Mouse (Mus musculus) MEL (cell line): ENCODE measurements around the gene Gng12. TPM values are rescaled to one million over a fixed set of nuclear protein-coding genes. Genes with fewer than 3 reads are reported as not detected.

Experiments used
- DNase-seq: peaks from one replicate; pipeline ENCODE4 v3.0.0; 2011; ENCODE audit warnings: low read depth, low spot score
- H3K27ac ChIP-seq: 2 replicates; pipeline ENCODE4 v1.5.1; 2012; ENCODE audit warnings: low read depth, mild to moderate bottlenecking, control low read depth, low read length, moderate library complexity; ENCODE audit not compliant: control insufficient read depth
- H3K27me3 ChIP-seq, 2 experiments: fragments of 150-350 bp in 1 of 2; sonication (generic) in 1 of 2; 2 replicates each; pipeline ENCODE4 v1.6.1; 2012; ENCODE audit warnings: low read length in 2 of 2, mild to moderate bottlenecking in 2 of 2, improper control_type of control experiment in 1 of 2, moderate library complexity in 1 of 2; ENCODE audit not compliant: insufficient read depth in 2 of 2, control insufficient read depth in 1 of 2
- H3K36me3 ChIP-seq, 2 experiments: 2 replicates each; pipeline ENCODE4 v1.6.1; 2012 to 2014; ENCODE audit warnings: low read length in 2 of 2, improper control_type of control experiment in 1 of 2, inconsistent platforms in 1 of 2, mild to moderate bottlenecking in 1 of 2; ENCODE audit not compliant: insufficient read depth in 2 of 2, control insufficient read depth in 1 of 2
- H3K4me1 ChIP-seq, 2 experiments: fragments of 150-350 bp in 1 of 2; sonication (generic) in 1 of 2; 2 replicates each; pipeline ENCODE4 v1.6.1; 2012; ENCODE audit warnings: low read length in 2 of 2, improper control_type of control experiment in 1 of 2, mild to moderate bottlenecking in 1 of 2; ENCODE audit not compliant: insufficient read depth in 2 of 2, control insufficient read depth in 1 of 2
- H3K4me3 ChIP-seq, 2 experiments: fragments of 150-350 bp in 1 of 2; sonication (generic) in 1 of 2; 2 replicates each; pipeline ENCODE4 v1.5.1; 2012; ENCODE audit warnings: low read depth in 2 of 2, low read length in 2 of 2, mild to moderate bottlenecking in 2 of 2, moderate library complexity in 2 of 2, control low read depth in 1 of 2, improper control_type of control experiment in 1 of 2; ENCODE audit not compliant: control insufficient read depth in 1 of 2, insufficient read depth in 1 of 2
- H3K79me2 ChIP-seq: 2 replicates; pipeline ENCODE4 v1.6.1; 2012; ENCODE audit warnings: mild to moderate bottlenecking, low read length, moderate library complexity; ENCODE audit not compliant: control insufficient read depth, poor library complexity, insufficient read depth
- H3K9ac ChIP-seq: 2 replicates; pipeline ENCODE4 v1.6.1; 2012; ENCODE audit warnings: low read depth, mild to moderate bottlenecking, control low read depth, low read length, moderate library complexity; ENCODE audit not compliant: control insufficient read depth, poor library complexity, severe bottlenecking
- H3K9me3 ChIP-seq: fragments of 150-350 bp; sonication (generic); replicated peaks from 2 replicates; pipeline ENCODE4 v1.6.1; 2012; ENCODE audit warnings: mild to moderate bottlenecking, low read length, improper control_type of control experiment, moderate library complexity; ENCODE audit not compliant: insufficient read depth
- CHD1 ChIP-seq: IDR thresholded peaks from 2 replicates; pipeline ENCODE4 v1.6.1; 2012; ENCODE audit warnings: low read depth, mild to moderate bottlenecking, inconsistent platforms, low read length, improper control_type of control experiment
- ELF1 ChIP-seq: IDR thresholded peaks from 2 replicates; pipeline ENCODE4 v1.6.1; 2014; ENCODE audit warnings: low read depth, mild to moderate bottlenecking, inconsistent platforms, low read length, improper control_type of control experiment, moderate library complexity
- EP300 ChIP-seq, 2 experiments: IDR thresholded peaks; 2 replicates each; pipeline ENCODE4 v1.6.1; 2011; ENCODE audit warnings: improper control_type of control experiment in 2 of 2, low read length in 2 of 2, low read depth in 1 of 2, mild to moderate bottlenecking in 1 of 2
- ETS1 ChIP-seq: IDR thresholded peaks from 2 replicates; pipeline ENCODE4 v1.6.1; 2012; ENCODE audit warnings: low read depth, mild to moderate bottlenecking, inconsistent platforms, low read length, improper control_type of control experiment, moderate library complexity
- GATA1 ChIP-seq: IDR thresholded peaks from 2 replicates; pipeline ENCODE4 v1.6.1; 2011; ENCODE audit warnings: low read depth, low read length, improper control_type of control experiment
- KAT2A ChIP-seq: conservative IDR thresholded peaks from 2 replicates; pipeline ENCODE4 v1.6.1; 2012; ENCODE audit warnings: low read depth, low read length, improper control_type of control experiment, inconsistent platforms
- MEF2A ChIP-seq: IDR thresholded peaks from 2 replicates; pipeline ENCODE4 v1.6.1; 2014; ENCODE audit warnings: low read depth, mild to moderate bottlenecking, inconsistent platforms, low read length, improper control_type of control experiment; ENCODE audit not compliant: poor library complexity, insufficient replicate concordance, severe bottlenecking; ENCODE audit errors: extremely low read depth
- MXI1 ChIP-seq: IDR thresholded peaks from 2 replicates; pipeline ENCODE4 v1.6.1; 2011; ENCODE audit warnings: mild to moderate bottlenecking, low read depth, low read length, improper control_type of control experiment
- MYB ChIP-seq: IDR thresholded peaks from 2 replicates; pipeline ENCODE4 v1.6.1; 2011; ENCODE audit warnings: mild to moderate bottlenecking, low read depth, low read length, improper control_type of control experiment
- NELFE ChIP-seq: IDR thresholded peaks from 2 replicates; pipeline ENCODE4 v1.6.1; 2011; ENCODE audit warnings: low read depth, low read length, improper control_type of control experiment
- POLR2AphosphoS2 ChIP-seq: IDR thresholded peaks from 2 replicates; pipeline ENCODE4 v1.6.1; 2011; ENCODE audit warnings: low read length, improper control_type of control experiment
- RAD21 ChIP-seq: IDR thresholded peaks from 2 replicates; pipeline ENCODE4 v1.6.1; 2011; ENCODE audit warnings: mild to moderate bottlenecking, low read depth, low read length, improper control_type of control experiment
- TAL1 ChIP-seq: IDR thresholded peaks from 2 replicates; pipeline ENCODE4 v1.6.1; 2012; ENCODE audit warnings: mild to moderate bottlenecking, inconsistent platforms, low read length, moderate library complexity, mixed read lengths
- TCF12 ChIP-seq: IDR thresholded peaks from 2 replicates; pipeline ENCODE4 v1.6.1; 2014; ENCODE audit warnings: low read depth, mild to moderate bottlenecking, inconsistent platforms, low read length, improper control_type of control experiment, moderate library complexity
- polyA plus RNA-seq, 2 experiments: library from polyadenylated mRNA; stranded (reverse) in 1 of 2; unstranded in 1 of 2; fragments of >175 nt in 1 of 2; fragments of >200 nt in 1 of 2; gene quantifications; 2 replicates each; pipeline versions ENCODE4 v1.2.1 to v1.2.4; 2012; ENCODE audit warnings: low replicate concordance in 2 of 2, low read depth in 1 of 2; ENCODE audit not compliant: insufficient read length in 2 of 2, insufficient read depth in 1 of 2, missing spikeins in 1 of 2
- total RNA-seq: library from RNA; depleted of rRNA; stranded (reverse); fragments of 300-350 nt; gene quantifications from 2 replicates; pipeline ENCODE4 v1.2.3, GENCODE M21; 2012

The Gng12 gene
- total and polyA plus RNA-seq, 3 experiments, result 16.8 to 44.0 TPM; not detected in 1

DNA sequence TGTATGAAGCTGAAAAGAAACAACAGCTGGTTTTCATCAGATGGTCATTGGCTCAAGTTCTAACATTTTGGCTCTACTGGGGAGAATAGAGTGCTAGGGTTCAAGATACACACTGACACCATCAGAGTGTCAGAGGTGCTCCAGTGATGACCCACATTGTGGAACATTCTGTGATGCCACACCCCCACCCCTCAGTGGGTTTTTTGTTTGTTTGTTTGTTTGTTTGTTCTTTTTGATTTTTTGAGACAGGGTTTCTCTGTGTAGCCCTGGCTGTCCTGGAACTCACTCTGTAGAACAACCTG lies 115.0 kb downstream of the Gng12 start:
- no peak for DNase-seq
- no peaks in the 10 kb centered on the region for H3K27me3 ChIP-seq
- peaks cover 0 to 37% of the 10 kb centered on the region in 2 experiments; a peak in 2 of 4 replicates for H3K36me3 ChIP-seq
- H3K79me2 ChIP-seq, result no peaks in the 10 kb centered on the region
- peaks cover 35 to 40% of the 10 kb centered on the region in 2 experiments for H3K4me1 ChIP-seq
- TF ChIP-seq POLR2AphosphoS2, result no peak
- TF ChIP-seq RAD21, result no peak
- no peak for TF ChIP-seq CHD1
- H3K4me3 ChIP-seq, result no peak overlapping the region
- H3K9ac ChIP-seq, result no peak overlapping the region
- H3K9me3 ChIP-seq, result no peaks in the 10 kb centered on the region
- no peak overlapping the region for H3K27ac ChIP-seq

DNA sequence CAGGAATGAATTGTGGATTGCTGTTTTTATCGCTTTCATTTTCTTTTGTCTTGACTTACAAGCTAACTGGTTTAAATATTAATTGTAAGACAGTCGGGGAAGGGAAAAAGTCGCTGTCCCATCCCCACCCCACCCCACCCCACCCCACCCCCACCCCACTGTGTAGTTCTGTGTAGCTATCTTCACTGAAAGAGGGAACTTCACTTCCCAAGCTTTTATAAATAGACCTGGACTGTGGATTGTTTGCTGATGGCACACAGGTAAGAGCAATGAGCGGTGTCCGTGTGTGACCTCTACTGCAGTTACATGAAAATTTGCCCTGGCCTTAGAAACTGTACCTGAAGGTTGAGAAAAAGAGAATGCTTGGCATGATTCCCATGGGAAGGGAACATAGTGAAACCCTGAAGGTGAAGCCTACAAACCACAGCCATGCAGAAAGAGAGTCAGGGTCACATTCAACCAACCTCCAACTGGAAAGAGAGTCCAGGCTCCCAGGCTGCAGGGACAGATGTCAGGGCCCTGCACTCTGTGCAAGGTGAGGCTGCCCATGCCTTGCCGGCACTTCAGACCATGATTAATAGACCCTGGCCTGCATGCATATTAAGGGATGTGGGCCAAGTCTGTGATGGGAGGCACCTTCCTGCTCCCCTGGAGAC lies 117.2 kb downstream of the Gng12 start:
- Histone ChIP-seq H3K79me2 (no peaks in the 10 kb centered on the region), H3K36me3 (peaks cover 5 to 46% of the 10 kb centered on the region in 2 experiments), H3K27me3 (no peaks in the 10 kb centered on the region), H3K4me1 (peaks cover 44 to 46% of the 10 kb centered on the region in 2 experiments), H3K4me3 (no peak overlapping the region), H3K9me3 (no peaks in the 10 kb centered on the region), H3K27ac (no peak overlapping the region), H3K9ac (no peak overlapping the region)
- TF ChIP-seq MEF2A (no peak), MXI1 (0 out of 2 replicates have a peak, but pooled peaks have one; percentile 10)
- no peak for DNase-seq

DNA sequence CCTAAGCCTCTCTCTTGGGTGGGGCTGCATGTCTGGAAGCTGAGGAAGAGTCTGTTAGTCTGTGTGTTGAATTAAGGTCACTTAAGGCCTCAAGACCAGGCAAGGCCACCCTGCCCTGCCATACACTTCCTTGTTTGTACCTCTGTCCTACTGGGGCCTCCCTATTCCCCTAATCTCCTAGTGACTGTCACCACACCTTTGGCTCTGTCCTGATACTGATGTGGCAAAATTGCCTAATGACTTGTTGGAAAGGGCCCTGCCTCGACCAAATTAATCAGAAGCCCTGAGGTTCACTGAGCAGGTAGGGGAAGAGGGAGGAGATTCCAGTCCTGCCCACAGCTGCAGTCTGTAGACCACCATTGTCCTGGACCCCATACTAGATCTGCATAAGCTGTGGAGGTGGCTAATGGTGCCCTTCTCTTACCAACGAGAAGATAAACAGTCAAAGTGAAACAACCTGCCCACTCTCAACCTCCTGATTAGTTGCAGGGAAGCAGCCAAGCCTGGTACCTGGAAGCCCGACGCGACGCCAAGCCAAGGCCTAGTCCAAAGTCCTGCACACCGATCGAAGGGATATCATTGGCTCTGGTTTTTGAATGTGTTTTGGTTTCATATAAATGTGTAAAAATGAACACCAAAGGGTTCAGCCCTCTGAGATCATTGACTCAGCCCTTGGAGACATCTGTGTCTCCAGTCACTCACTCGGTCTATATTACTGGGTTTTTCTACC lies 117.9 kb downstream of the Gng12 start:
- Histone ChIP-seq H3K9ac (no peak overlapping the region), H3K9me3 (no peaks in the 10 kb centered on the region), H3K79me2 (no peaks in the 10 kb centered on the region), H3K36me3 (peaks cover 7 to 46% of the 10 kb centered on the region in 2 experiments), H3K27me3 (no peaks in the 10 kb centered on the region), H3K27ac (no peak overlapping the region), H3K4me1 (peaks cover 44 to 46% of the 10 kb centered on the region in 2 experiments), H3K4me3 (no peak overlapping the region)
- no peak for TF ChIP-seq MYB
- TF ChIP-seq NELFE, result no peak
- TF ChIP-seq KAT2A, result no peak
- peak; percentile 68; the same call in 1 of the 2 replicates for TF ChIP-seq ELF1
- peak; percentile 29; the same call in 1 of the 2 replicates for TF ChIP-seq GATA1
- peak; percentile 47; the same call in 1 of the 2 replicates for TF ChIP-seq ETS1
- 0 out of 2 replicates have a peak, but pooled peaks have one; percentile 47 for TF ChIP-seq TCF12
- TF ChIP-seq TAL1, result peak; percentile 21; the same call in 1 of the 2 replicates
- peak; percentile 60 to 76 for TF ChIP-seq EP300 (IDR thresholded peaks at IDR 0.05; ENCODE audit: low read depth in 1 of 2, low read length in 2 of 2)
- DNase-seq, result peak; percentile 51
